Mouse (Mus musculus) CD4-positive, CD25-positive, alpha-beta regulatory T cell, adult 9 weeks (primary cell): ENCODE measurements around the gene Wwc1. TPM values are rescaled to one million over a fixed set of nuclear protein-coding genes. Genes with fewer than 3 reads are reported as not detected.

Source experiments
- polyA plus RNA-seq: library from polyadenylated mRNA; unstranded; fragments of 100-300 nt; shearing (Covaris generic); gene quantifications from one replicate; pipeline ENCODE4 v1.2.1, GENCODE M21; 2017

Wwc1 gene
- 0.07 TPM for polyA plus RNA-seq

DNA sequence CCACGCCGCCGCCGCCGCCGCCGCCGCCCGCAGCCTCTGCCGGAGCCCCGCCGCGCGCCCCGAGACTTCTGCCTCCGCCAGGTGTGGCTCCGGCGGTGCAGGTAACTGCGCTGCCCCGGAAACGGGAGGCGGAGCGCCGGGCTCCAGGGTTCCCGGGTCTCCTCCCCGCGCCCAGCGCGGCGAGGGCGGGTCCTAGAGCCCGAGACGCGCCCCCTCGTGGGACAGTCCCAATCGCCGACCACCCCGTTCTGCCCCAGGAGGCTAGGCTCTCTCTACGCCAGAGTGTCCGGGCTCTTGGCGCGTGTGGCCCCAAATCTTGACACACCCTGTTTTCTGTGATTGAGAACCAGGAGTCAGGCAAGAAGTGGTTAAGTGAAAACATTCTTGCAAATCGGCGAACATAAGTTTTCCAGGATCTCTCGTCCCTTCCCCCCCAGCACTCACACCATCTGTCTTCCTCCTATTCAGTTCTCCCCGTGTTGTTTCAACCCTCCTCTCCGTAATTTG is at the start of gene Wwc1:
Gene Wwc1, minus strand, starts transcription at position 117 of the 507 bp plus-strand sequence.

DNA sequence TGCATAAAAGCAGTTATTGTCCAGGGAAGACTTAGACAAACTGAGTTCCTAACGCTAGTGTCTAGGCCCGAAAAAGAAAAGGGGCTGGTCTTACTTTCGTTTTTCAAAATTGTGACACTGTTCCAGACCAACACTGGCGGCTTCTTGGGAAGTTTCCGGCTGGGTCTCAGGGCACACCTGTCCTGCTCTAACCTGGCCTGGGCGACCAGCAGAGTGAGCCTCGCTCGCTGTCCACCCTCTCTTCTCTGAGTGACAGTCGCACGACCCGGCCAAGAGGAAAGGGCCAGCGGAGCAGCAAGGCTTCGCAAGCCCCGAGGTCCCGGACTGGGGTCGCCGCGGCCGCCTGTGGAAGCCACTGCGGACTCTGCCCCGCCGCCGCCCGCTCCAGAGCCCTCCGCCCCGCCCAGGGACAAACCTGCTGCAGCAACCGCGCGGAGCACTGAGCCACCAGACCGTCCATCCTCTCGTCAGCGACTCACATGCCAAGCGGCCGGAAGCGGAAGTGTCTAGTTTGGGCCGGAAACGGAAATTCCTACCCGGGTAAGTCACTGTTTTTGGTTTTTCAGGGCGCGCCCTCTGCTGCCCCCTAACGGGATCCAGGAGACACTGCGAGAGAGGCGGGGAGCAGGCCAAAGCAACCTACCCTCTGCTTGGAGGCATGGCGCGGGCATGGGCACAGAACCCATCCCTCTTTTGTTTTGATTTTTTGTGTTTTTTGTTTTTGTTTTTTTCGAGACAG is 146.1 kb downstream of the Wwc1 start, which contains the start of gene Rars:
Gene Rars, minus strand, starts transcription at position 485 of the 739 bp plus-strand sequence.

DNA sequence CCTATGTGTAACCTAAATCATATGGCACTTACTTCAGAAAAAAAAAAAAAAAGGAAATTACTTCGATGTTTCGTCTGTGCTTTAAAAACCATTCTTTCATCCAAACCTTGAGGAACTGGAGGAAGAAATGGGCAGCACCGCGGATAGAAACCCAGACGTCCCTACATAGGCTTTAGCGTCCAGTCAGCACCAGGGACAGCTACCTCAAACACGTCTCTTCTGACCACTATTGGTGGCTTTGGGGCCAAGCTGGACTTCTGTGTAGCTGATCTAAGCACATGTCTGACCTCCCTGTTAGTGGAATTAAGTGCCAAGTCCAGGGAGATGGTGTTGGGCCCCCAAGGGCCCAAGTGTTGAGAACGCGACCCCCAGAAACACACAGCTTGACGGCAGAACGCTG is 181.5 kb downstream of the Wwc1 start, which contains the start of gene Fbll1:
Gene Fbll1, minus strand, starts transcription at position 11 of the 400 bp plus-strand sequence.

Other genes starting within 250 kb of the Wwc1 start
- gene Pank3, start 211.0 kb downstream of the Wwc1 start, polyA plus RNA-seq, result 10.8 TPM
- gene Fbll1, start 181.6 kb downstream of the Wwc1 start, polyA plus RNA-seq, result not detected
- 74.8 TPM for gene Rars, start 146.0 kb downstream of the Wwc1 start, polyA plus RNA-seq